Mouse (Mus musculus) right cerebral cortex, postnatal 14 days (tissue): ENCODE measurements around the gene Mtr.

ENCODE experiments used
- DNase-seq: peaks from one replicate; pipeline ENCODE4 v3.0.0; 2022

Mtr gene

GRCm38 (mm10) chr13:12232141-12232540, 25.8 kb downstream of the Mtr start:
- no peak for DNase-seq

GRCm38 (mm10) chr13:12228248-12228647, 29.7 kb downstream of the Mtr start:
- no peak for DNase-seq

GRCm38 (mm10) chr13:12227606-12228005, 30.3 kb downstream of the Mtr start:
- DNase-seq: no peak

- DNase-seq: no peak
These were observed 39.3 kb downstream of the Mtr start for GRCm38 (mm10) chr13:12218603-12219002.

GRCm38 (mm10) chr13:12214922-12215321, 43.0 kb downstream of the Mtr start:
- DNase-seq: no peak

GRCm38 (mm10) chr13:12211058-12211457, 46.9 kb downstream of the Mtr start:
- no peak for DNase-seq

GRCm38 (mm10) chr13:12210023-12210762, 47.7 kb downstream of the Mtr start:
- DNase-seq: peak; percentile 29

- DNase-seq: no peak
These were observed 57.5 kb downstream of the Mtr start for GRCm38 (mm10) chr13:12200372-12200771.

GRCm38 (mm10) chr13:12198486-12198885, 59.4 kb downstream of the Mtr start:
- DNase-seq: no peak

GRCm38 (mm10) chr13:12196861-12197260, 61.1 kb downstream of the Mtr start:
- no peak for DNase-seq

GRCm38 (mm10) chr13:12196012-12196411, 61.9 kb downstream of the Mtr start:
- DNase-seq: no peak

GRCm38 (mm10) chr13:12194942-12195662, 62.8 kb downstream of the Mtr start:
- DNase-seq: no peak

- DNase-seq: no peak
These were observed 68.7 kb downstream of the Mtr start for GRCm38 (mm10) chr13:12189219-12189618.

GRCm38 (mm10) chr13:12188804-12189203, 69.1 kb downstream of the Mtr start:
- no peak for DNase-seq

GRCm38 (mm10) chr13:12179481-12179880, 78.4 kb downstream of the Mtr start:
- no peak for DNase-seq

GRCm38 (mm10) chr13:12176761-12177160, 81.2 kb downstream of the Mtr start:
- DNase-seq: no peak

- no peak for DNase-seq
These were observed 81.8 kb downstream of the Mtr start for GRCm38 (mm10) chr13:12175988-12176736.

GRCm38 (mm10) chr13:12167276-12167675, 90.6 kb downstream of the Mtr start:
- DNase-seq: no peak

GRCm38 (mm10) chr13:12166386-12166785, 91.5 kb downstream of the Mtr start:
- no peak for DNase-seq

GRCm38 (mm10) chr13:12165461-12166058, 92.4 kb downstream of the Mtr start:
- no peak for DNase-seq

GRCm38 (mm10) chr13:12162457-12162856, 95.5 kb downstream of the Mtr start:
- DNase-seq: no peak

GRCm38 (mm10) chr13:12160121-12160475, 97.8 kb downstream of the Mtr start:
- peak; percentile 54 for DNase-seq
